Mouse (Mus musculus) urinary bladder, postnatal 10 days (tissue): ENCODE measurements around the gene 4930404N11Rik.

Experiments used
- DNase-seq: peaks from one replicate; pipeline ENCODE4 v3.0.0; 2022; ENCODE audit warnings: low spot score

4930404N11Rik gene

GRCm38 (mm10) chr10:81401521-81402226 lies 36.1 kb upstream of the 4930404N11Rik start:
- DNase-seq, result no peak

GRCm38 (mm10) chr10:81401205-81401520 lies 35.5 kb upstream of the 4930404N11Rik start:
- DNase-seq, result no peak

GRCm38 (mm10) chr10:81400371-81401204 lies 35.0 kb upstream of the 4930404N11Rik start:
- no peak for DNase-seq

GRCm38 (mm10) chr10:81399798-81400308 lies 34.2 kb upstream of the 4930404N11Rik start:
- DNase-seq, result no peak

GRCm38 (mm10) chr10:81399296-81399695 lies 33.7 kb upstream of the 4930404N11Rik start:
- no peak for DNase-seq

- DNase-seq, result no peak
These were observed 31.1 kb upstream of the 4930404N11Rik start for GRCm38 (mm10) chr10:81396749-81397148.

- no peak for DNase-seq
These were observed 30.2 kb upstream of the 4930404N11Rik start for GRCm38 (mm10) chr10:81395865-81396264.

GRCm38 (mm10) chr10:81395127-81395526 lies 29.5 kb upstream of the 4930404N11Rik start:
- DNase-seq, result no peak

- DNase-seq, result no peak
These were observed 27.9 kb upstream of the 4930404N11Rik start for GRCm38 (mm10) chr10:81393456-81394063.

- DNase-seq, result no peak
These were observed 27.2 kb upstream of the 4930404N11Rik start, which contains the start of gene Smim24 for GRCm38 (mm10) chr10:81392781-81393185. Gene Smim24, plus strand, starts transcription at chr10:81393051.

GRCm38 (mm10) chr10:81392270-81392669 lies 26.7 kb upstream of the 4930404N11Rik start:
- DNase-seq, result no peak

GRCm38 (mm10) chr10:81390678-81390965 lies 25.0 kb upstream of the 4930404N11Rik start:
- DNase-seq, result no peak

- DNase-seq, result no peak
These were observed 24.4 kb upstream of the 4930404N11Rik start for GRCm38 (mm10) chr10:81389801-81390677.

GRCm38 (mm10) chr10:81389373-81389772 lies 23.8 kb upstream of the 4930404N11Rik start:
- DNase-seq, result no peak

- DNase-seq, result no peak
These were observed 23.0 kb upstream of the 4930404N11Rik start, which contains the start of gene Gm48552 for GRCm38 (mm10) chr10:81388505-81389055. Gene Gm48552, plus strand, starts transcription at chr10:81389005.

GRCm38 (mm10) chr10:81387716-81388115 lies 22.1 kb upstream of the 4930404N11Rik start:
- no peak for DNase-seq

GRCm38 (mm10) chr10:81385603-81386306 lies 20.1 kb upstream of the 4930404N11Rik start:
- DNase-seq, result no peak

- no peak for DNase-seq
These were observed 19.0 kb upstream of the 4930404N11Rik start for GRCm38 (mm10) chr10:81384605-81384982.

GRCm38 (mm10) chr10:81383802-81384604 lies 18.4 kb upstream of the 4930404N11Rik start, which contains the start of the genes Dohh and Gm48551:
Gene Dohh, plus strand, starts transcription at chr10:81384428.
Gene Gm48551, plus strand, starts transcription at chr10:81384466.
- peak; percentile 98 for DNase-seq

GRCm38 (mm10) chr10:81382039-81382438 lies 16.4 kb upstream of the 4930404N11Rik start:
- DNase-seq, result no peak
